Mouse (Mus musculus): ENCODE data around the gene Pex12. TPM values are rescaled to one million over a fixed set of nuclear protein-coding genes. Genes with fewer than 3 reads are reported as not detected.

The Pex12 gene
- total and polyA plus RNA-seq, 2 experiments from 2014 or later = 2.6 to 9.3 TPM

DNA sequence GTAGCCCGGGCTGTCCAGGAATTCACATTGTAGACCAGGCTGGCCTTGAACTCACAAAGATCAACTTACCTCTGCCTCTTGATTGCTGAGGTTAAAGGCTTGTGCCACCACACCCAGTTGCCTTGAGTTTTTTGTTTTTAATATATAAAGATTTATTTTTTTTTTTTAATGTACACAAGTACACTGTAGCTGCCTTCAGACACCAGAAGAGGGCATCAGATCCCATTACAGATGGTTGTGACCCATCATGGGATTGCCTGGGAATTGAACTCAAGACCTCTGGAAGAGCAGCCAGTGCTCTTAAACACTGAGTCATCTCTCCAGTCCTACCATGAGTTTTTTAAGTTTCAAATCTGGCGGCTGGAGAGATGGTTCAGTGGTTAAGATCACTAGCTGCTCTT, 955 bp downstream of the Pex12 start:
- TF ChIP-seq EP300 (IDR thresholded peaks at IDR 0.05; ENCODE audit: low read depth) (no peak), CTCF (IDR thresholded peaks at IDR 0.05; ENCODE audit: low read depth) (no peak)
- Histone ChIP-seq H3K9ac (replicated peaks; ENCODE audit: low read depth, low read length) (no peak overlapping the region), H3K27me3 (ENCODE audit: control insufficient read depth, insufficient read depth, low read length) (no peaks in the 10 kb centered on the region), H3K9me3 (replicated peaks; ENCODE audit: control insufficient read depth, low read length) (no peaks in the 10 kb centered on the region), H3K36me3 (replicated peaks; ENCODE audit: control insufficient read depth, insufficient read depth, low read length) (peaks cover 10% of the 10 kb centered on the region), H3K4me3 (ENCODE audit: low read depth, low read length) (no peak overlapping the region), H3K4me2 (ENCODE audit: low read depth, low read length) (no peak overlapping the region), H3K4me1 (ENCODE audit: control insufficient read depth, insufficient read depth) (peaks cover 35% of the 10 kb centered on the region), H3K27ac (ENCODE audit: low read depth) (no peak overlapping the region)
- DNase-seq (ENCODE audit: low spot score) (no peak), ATAC-seq (ENCODE audit: insufficient read depth, low read depth) (no peak)
- 65% methylated on average over 2 of the region's 2 CpGs for WGBS

- DNase-seq (ENCODE audit: low spot score) = no peak
- H3K9ac ChIP-seq (replicated peaks; ENCODE audit: low read depth, low read length) = no peak overlapping the region
- TF ChIP-seq CTCF (IDR thresholded peaks at IDR 0.05; ENCODE audit: low read depth) = no peak
- no peak for TF ChIP-seq EP300 (IDR thresholded peaks at IDR 0.05; ENCODE audit: low read depth)
- H3K4me1 ChIP-seq (ENCODE audit: control insufficient read depth, insufficient read depth) = peaks cover 32% of the 10 kb centered on the region
- no peak overlapping the region for H3K27ac ChIP-seq (ENCODE audit: low read depth)
- H3K4me3 ChIP-seq (ENCODE audit: low read depth, low read length) = no peak overlapping the region
- no peak overlapping the region for H3K4me2 ChIP-seq (ENCODE audit: low read depth, low read length)
- H3K27me3 ChIP-seq (ENCODE audit: control insufficient read depth, insufficient read depth, low read length) = no peaks in the 10 kb centered on the region
- peaks cover 26% of the 10 kb centered on the region for H3K36me3 ChIP-seq (replicated peaks; ENCODE audit: control insufficient read depth, insufficient read depth, low read length)
- 93% methylated on average over 9 of the region's 9 CpGs for WGBS
- H3K9me3 ChIP-seq (replicated peaks; ENCODE audit: control insufficient read depth, low read length) = no peaks in the 10 kb centered on the region
- no peak for ATAC-seq (ENCODE audit: insufficient read depth, low read depth)
Observed at GRCm38 (mm10) chr11:83299724-83300123, 2.7 kb downstream of the Pex12 start.

DNA sequence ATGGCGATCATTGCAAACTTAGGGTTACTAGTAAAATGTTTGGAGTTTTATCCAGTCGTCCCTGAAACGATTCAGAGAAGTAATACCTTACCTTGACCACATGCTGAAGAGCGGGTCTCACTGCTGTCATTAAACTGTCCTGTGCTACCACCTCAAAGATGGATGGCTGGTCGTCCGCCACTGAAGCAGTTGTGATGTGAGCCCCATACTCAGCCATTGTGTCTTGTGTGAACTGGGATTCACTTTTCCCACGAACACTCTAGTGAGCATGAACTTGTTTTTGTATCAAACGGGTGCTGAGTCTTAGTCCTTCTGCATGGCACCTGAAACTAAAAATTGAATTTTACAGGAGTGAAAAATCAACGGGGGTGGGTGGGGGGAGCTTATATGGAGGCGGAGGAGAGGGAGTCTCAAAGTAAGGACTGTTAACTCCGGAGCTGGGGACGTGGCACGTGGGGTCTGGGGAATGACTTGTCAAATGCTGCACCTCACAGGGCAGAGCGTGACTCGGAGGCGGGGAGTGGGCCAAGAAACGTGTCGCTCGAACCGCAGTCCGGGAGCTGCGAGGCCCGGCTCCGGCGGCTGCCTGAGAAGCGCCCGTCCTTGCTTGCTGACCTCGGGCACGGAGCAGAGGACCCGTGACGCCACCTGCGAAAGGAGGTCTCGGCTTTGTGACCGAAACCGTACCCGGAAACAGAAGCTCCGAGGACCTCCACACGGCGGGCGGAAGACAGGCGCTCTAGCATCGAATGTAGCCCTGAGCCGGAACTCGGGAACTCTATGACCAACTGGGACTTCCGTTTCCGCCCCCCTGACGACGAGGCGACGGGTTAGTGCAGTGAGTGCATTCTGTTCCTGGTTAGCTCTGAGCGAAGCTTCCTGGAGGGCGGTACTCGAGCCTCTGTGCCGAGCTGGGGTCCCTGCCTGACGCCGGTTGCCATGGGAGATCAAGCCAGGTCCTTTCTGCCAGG, 3.9 kb downstream of the Pex12 start, which contains the start of gene Ap2b1:
TSS of gene Ap2b1 (plus strand) at position 800 of the 971 bp plus-strand sequence.
- peaks cover 25% of the 10 kb centered on the region for H3K4me1 ChIP-seq (ENCODE audit: control insufficient read depth, insufficient read depth)
- H3K4me2 ChIP-seq (ENCODE audit: low read depth, low read length) = peak within 1 kb of the TSS; percentile 84
- H3K27ac ChIP-seq (ENCODE audit: low read depth) = peak within 1 kb of the TSS; percentile 97
- H3K9ac ChIP-seq (replicated peaks; ENCODE audit: low read depth, low read length) = peak within 1 kb of the TSS; percentile 86
- ATAC-seq (ENCODE audit: insufficient read depth, low read depth) (peak; percentile 95), DNase-seq (ENCODE audit: low spot score) (peak; percentile 98)
- peak within 1 kb of the TSS; percentile 86 for H3K4me3 ChIP-seq (ENCODE audit: low read depth, low read length)
- no peaks in the 10 kb centered on the region for H3K27me3 ChIP-seq (ENCODE audit: control insufficient read depth, insufficient read depth, low read length)
- H3K36me3 ChIP-seq (replicated peaks; ENCODE audit: control insufficient read depth, insufficient read depth, low read length) = peaks cover 26% of the 10 kb centered on the region
- WGBS = 2% methylated on average over 56 of the region's 56 CpGs
- no peak for TF ChIP-seq CTCF (IDR thresholded peaks at IDR 0.05; ENCODE audit: low read depth)
- H3K9me3 ChIP-seq (replicated peaks; ENCODE audit: control insufficient read depth, low read length) = no peaks in the 10 kb centered on the region

DNA sequence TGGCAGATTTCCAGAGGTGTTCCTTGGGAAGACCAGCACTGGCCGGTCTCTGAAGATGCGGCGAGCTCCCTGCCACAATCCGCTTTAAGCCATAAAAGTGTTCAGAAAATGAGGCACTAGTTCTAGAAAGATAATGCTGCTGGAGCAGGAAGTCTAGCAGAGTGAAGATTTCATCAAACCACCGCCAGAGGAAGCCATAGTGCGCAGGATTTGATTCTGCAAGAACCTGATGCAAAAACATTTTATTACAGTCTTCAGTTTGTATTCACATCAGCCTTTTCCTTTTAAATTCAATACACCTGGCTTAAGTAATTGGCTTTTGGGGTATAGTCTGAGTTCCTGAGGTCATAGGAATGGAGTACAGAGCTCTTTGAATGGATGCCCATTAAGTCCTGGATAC, 4.6 kb downstream of the Pex12 start:
- no peak for DNase-seq (ENCODE audit: low spot score)
- 0 out of 2 replicates have a peak overlapping the region, but pooled peaks have one; percentile 86 for H3K9ac ChIP-seq (replicated peaks; ENCODE audit: low read depth, low read length)

GRCm38 (mm10) chr11:83294133-83294532, 8.3 kb downstream of the Pex12 start:
- peaks cover 35% of the 10 kb centered on the region for H3K4me1 ChIP-seq (ENCODE audit: control insufficient read depth, insufficient read depth)
- H3K4me2 ChIP-seq (ENCODE audit: low read depth, low read length) = no peak overlapping the region
- H3K4me3 ChIP-seq (ENCODE audit: low read depth, low read length) = no peak overlapping the region
- WGBS = 88% methylated on average over 2 of the region's 2 CpGs
- peaks cover 26% of the 10 kb centered on the region for H3K36me3 ChIP-seq (replicated peaks; ENCODE audit: control insufficient read depth, insufficient read depth, low read length)
- H3K27me3 ChIP-seq (ENCODE audit: control insufficient read depth, insufficient read depth, low read length) = no peaks in the 10 kb centered on the region
- H3K27ac ChIP-seq (ENCODE audit: low read depth) = no peak overlapping the region
- DNase-seq (ENCODE audit: low spot score) = no peak
- no peak for TF ChIP-seq CTCF (IDR thresholded peaks at IDR 0.05; ENCODE audit: low read depth)
- TF ChIP-seq EP300 (IDR thresholded peaks at IDR 0.05; ENCODE audit: low read depth) = no peak
- H3K9me3 ChIP-seq (replicated peaks; ENCODE audit: control insufficient read depth, low read length) = no peaks in the 10 kb centered on the region
- no peak for ATAC-seq (ENCODE audit: insufficient read depth, low read depth)
- no peak overlapping the region for H3K9ac ChIP-seq (replicated peaks; ENCODE audit: low read depth, low read length)

More for the DNA sequence above, 4.6 kb downstream of the Pex12 start:
- no peaks in the 10 kb centered on the region for H3K27me3 ChIP-seq (ENCODE audit: control insufficient read depth, insufficient read depth, low read length)
- peak overlapping the region; percentile 86 for H3K4me3 ChIP-seq (ENCODE audit: low read depth, low read length)
- 76% methylated on average over 6 of the region's 6 CpGs for WGBS
- no peaks in the 10 kb centered on the region for H3K9me3 ChIP-seq (replicated peaks; ENCODE audit: control insufficient read depth, low read length)
- no peak for ATAC-seq (ENCODE audit: insufficient read depth, low read depth)
- H3K27ac ChIP-seq (ENCODE audit: low read depth) = peak overlapping the region; percentile 97; the same call in 1 of the 2 replicates
- H3K36me3 ChIP-seq (replicated peaks; ENCODE audit: control insufficient read depth, insufficient read depth, low read length) = peaks cover 26% of the 10 kb centered on the region
- TF ChIP-seq EP300 (IDR thresholded peaks at IDR 0.05; ENCODE audit: low read depth) (no peak), CTCF (IDR thresholded peaks at IDR 0.05; ENCODE audit: low read depth) (no peak)
- peaks cover 28% of the 10 kb centered on the region for H3K4me1 ChIP-seq (ENCODE audit: control insufficient read depth, insufficient read depth)
- H3K4me2 ChIP-seq (ENCODE audit: low read depth, low read length) = peak overlapping the region; percentile 84
